Mouse (Mus musculus): ENCODE results near the gene Hspb6.

Gene Hspb6

DNA sequence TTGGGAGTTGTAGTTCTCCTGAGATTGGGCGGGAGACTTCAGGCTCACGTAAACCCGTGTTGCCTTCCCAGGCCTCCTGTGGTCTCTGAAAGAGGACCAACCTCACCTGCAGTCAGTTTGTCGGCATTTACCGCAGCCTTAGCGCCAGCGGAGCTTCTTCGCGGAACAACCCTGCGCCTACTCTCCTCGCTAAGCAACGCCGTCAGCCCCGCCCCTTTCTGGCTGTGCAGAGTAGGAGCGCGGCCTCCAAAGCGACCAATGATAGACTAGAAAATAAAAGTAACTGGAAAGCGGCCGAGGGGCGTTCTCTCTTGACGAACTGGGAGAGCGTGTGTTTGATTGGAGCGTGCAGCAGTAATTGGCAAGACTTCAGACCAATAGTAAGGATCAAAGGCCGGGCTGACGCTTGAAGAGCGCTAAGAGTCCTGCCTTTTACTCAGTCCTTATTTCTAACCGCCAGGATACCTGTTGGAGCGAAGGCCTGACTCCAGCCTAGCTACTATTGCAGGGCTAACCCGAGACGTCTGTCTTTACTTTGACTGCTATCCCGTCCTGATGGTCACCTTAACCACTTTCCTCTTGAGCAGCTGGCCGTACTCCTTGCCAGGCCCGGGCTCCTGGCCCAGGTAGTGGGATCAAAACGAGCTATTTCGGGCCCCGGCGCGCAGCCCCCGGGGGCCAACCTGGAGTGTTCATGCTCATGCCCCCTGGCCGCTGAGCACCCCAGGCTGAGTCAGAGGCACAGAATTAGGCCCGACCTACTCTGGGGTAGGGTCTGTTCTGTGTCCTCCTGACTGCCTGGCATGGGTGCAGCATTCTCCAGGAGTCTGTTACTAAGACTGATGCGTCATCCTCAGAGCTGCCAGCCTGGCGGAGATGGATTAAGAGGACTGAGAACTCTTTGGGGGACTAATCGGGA, at the start of gene Hspb6, which contains the start of gene Proser3:
Gene Hspb6, plus strand, starts transcription at position 77 of the 919 bp plus-strand sequence.
Gene Proser3, minus strand, starts transcription at position 198 of the 919 bp plus-strand sequence.
- peak; percentile 99 for DNase-seq (ENCODE audit: low spot score)

DNA sequence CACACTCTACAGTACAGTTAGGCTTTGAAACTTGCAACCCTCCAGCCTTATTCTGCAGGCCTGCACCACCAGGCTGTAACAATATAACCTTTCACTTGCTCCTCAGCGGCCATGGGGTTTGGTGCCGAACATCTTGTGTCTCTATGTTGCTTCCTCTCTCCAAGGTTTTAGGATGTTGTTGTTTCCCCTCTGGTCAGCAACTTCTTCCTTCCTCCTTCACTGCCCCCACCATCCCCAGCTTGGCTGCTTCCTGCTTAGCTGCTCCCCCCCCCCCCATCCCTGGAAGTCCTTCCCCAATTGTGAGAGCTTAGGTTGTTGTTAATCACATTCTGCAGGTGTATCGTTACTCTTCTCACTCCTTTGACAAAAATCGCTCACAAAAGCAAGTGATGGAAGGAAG, 43.9 kb upstream of the Hspb6 start:
- no peak for DNase-seq (ENCODE audit: low spot score)

DNA sequence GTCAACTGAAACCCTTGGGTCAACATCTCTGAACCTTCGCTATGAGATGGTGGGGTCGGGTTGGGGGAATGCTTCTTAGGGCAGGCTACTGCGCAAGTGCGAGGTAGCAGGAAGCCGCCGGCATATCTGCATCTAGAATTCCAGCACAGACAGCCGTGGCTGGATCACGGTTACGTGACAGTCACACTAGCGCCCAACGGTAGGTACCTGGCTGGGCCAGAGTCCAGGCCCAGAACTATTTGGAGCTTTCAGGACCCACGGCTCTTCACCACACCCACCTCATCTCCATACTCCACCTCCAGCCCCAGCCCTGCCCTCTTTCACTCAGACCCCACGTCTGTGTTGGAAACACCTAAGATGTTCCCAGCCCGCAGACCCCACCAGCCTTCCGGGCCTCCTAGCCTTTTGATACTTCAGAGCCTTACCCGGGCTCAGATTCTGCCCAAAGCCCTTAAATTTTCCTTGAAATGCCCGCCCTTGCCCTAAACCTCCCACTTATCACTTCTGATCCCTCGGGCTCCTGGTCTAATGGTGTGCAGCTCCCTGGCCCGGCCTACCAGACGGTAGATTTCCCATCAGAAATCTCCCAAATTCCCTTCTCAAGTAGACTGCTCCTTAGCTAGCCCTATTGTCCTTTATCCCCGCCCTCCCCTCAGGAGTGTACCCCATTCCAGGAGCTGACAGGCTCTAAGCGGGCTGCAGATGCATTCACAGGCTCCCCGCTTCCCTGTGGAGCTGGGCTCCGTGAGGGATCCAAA, 36.8 kb upstream of the Hspb6 start:
- DNase-seq (ENCODE audit: low spot score), result no peak

DNA sequence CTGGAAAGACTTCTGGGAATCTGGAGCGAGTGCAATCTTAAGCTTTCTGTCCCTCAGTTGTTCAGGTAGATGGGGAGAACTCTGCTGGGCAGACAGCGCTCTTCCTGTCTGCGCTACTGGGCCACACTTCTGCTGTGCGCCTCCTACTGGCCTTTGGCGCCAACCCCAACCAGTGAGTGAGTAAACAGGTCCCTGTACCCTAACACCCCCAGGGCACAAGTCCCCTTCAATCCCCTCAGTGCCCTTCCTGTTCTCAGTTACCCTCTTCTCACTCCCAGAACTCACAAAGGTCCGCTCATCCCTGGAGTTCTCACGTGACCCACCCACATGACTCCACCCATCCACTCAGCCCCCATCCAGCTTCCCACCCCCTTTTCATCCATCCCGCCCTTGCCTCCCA, 33.7 kb upstream of the Hspb6 start:
- DNase-seq (ENCODE audit: low spot score), result no peak

DNA sequence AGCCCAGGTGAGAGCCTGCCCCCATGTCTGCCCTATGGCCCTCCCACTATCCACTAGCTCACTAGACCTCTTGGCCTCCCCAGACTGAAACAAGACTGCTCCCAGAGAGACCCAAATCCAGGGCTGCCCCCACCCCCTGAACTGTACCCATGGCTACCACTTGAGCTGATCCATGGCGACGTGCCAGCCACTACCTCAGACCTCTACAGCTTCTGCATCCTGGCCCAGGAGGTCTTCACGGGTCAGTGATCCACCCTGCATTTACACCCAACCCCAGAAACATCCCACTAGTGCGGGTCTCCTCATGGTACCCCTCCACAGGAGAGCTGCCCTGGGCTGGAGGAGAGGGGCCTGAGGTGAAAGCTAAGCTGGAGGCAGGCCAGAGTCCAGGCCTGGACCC, 31.6 kb upstream of the Hspb6 start:
- DNase-seq (ENCODE audit: low spot score), result no peak

DNA sequence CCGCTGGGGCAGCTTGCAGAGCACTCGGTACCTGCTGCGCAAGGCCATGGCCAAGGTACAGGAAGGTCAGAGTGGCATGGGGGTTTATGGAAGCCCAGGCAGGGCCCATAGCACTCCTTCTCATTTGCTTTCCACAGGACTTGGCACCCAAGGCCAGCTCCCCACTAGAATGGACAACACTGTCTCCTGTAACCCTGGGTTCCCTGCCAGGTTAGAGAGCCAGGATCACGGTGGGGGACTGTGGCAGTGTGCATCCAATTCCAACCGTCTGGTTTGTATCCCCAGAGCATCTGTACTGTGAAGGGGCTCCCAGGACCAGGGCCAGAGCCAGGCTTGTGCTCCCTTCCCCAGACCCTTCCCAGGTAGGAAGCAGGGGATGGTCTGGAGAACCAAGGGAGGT, 31.1 kb upstream of the Hspb6 start:
- no peak for DNase-seq (ENCODE audit: low spot score)

DNA sequence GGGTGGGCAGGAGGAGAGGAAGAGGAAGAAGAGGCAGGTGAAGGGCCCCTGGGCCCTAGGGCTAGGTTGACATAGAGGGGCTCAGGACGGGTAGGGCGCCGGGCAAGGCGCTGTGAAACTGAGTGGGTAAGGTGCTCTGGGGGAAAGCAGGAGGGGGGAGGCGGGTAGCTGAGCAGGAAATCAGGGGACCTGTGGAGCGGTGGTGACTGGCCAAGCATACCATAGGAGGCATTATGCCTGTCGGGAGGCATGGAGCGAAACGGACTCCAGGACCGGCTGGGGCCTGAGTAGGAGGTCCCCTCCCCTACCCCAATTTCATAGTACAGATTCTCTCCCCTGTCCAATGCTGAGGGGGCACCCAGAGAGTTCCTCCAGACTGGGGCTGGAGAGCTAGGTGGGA, 29.1 kb upstream of the Hspb6 start:
- no peak for DNase-seq (ENCODE audit: low spot score)

DNA sequence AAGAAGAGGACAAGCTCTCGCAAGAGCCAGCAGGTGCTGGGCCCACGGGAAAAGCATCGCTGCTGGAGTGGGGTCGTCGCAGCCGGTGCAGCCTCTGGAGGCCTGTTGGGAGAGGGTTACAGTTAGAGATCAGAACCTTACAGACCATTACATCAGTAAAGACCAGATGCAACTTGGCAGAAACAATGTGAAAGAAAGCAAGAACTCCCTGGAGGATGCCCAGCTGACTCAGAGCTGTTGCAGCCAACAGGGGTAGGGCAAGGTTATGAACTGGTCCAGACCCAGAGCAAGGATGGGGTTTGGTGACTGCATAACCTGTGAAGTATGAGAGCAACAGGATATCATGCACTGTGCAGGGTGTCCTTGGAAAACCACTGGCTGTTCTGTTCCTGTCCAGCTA, 27.5 kb upstream of the Hspb6 start:
- no peak for DNase-seq (ENCODE audit: low spot score)

DNA sequence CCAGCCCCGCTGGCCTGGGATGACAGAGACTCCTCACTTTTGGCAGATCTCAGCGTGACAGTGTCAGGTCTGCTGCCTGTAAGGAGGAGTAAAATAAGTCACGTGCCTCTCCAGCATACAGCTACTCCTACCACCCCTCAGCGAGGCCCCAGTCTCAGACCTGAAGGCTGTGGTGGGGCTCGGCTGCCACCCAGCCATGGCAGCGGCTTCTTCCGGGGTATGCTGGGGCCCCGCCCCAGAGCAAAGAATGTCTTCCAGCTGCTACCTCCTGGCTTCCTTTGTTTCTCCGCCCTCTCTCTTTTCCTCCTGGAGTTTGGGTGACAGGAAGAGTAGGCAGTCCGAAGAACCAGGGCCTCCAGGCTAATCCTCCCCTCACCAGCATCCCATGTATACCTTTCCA, 26.0 kb upstream of the Hspb6 start:
- DNase-seq (ENCODE audit: low spot score), result no peak

DNA sequence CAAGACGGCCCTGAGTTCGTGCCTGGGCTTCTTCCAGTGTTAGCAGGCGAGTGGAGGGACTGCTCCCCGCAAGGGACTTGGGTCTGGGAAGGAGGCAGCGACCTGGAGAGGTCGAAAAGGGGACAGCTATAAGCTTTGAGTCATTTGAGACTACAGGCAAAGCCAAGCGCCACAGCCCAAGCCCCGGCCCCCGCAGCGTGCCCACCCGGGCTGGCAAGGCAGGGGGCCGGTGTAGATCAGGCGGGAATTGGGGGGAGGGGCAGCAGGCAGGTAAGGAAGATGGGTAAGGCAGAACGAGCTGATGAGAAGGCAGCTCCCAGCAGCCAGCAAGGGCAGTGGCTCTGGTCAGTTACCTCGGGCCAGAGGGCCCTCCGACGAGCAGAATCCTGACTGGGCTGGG, 25.6 kb upstream of the Hspb6 start:
- no peak for DNase-seq (ENCODE audit: low spot score)

DNA sequence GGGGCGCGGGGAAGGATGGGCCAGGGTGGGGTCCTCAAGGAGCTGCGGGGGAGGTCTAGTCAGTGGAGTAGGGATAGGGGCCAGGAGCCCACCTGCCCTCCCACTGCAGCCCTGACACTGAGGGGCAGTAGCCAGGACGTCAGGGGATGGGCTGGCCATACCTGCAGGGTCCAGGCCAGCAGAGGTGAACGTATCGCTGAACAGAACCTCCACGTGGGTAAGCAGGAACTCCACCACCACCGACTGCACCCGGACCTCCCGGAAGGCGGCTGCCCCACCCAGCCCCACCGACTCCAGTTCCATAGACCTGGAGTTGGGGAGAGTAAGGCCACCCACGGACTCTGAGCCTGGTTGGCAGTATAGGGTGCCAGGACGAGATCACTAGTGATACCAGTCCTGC, 25.0 kb upstream of the Hspb6 start:
- no peak for DNase-seq (ENCODE audit: low spot score)

DNA sequence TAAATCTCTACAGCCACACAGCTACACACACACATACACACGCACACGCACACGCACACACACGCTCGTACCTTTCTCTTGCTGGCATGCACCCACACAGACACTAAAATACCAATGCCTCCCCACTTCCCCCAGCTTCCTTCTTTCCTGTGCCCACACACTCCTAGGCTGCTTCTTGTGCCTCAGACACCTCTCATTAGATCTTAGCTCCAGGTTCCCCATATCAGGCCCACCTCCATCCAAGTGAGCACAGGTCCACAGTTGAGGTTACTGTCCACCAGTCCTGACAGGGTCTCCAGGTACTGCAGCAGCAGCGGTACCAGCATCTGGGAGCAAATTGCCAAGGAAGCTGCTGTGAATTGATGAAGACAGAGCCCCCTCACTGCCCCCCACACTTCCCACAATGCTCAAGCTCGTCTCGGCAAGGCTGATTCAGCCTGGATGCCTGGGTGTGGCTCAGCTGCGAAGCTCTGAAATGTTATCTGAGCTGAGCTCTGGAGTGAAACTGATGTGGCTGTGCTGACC, 20.6 kb upstream of the Hspb6 start:
- DNase-seq (ENCODE audit: low spot score), result no peak

DNA sequence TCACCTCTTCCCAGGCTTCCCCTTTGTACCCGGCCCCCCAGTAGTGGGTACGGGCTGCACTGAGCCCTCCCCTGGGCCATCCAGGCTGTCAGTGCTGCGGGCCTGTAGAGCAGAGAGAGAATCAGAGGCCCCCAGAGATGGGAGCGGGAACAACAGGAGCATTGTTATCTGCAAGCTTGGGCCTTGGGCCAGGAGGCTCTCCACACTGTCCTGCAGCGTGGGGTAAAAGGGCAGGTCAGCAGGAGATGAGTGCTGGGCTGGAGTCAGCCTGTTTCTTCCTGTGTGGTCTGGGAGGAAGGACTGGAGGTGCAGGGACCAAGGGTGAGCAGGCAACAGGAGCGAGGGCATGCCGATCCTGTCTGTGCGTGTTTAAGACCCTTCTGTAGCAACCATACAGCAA, 19.0 kb upstream of the Hspb6 start:
- no peak for DNase-seq (ENCODE audit: low spot score)

DNA sequence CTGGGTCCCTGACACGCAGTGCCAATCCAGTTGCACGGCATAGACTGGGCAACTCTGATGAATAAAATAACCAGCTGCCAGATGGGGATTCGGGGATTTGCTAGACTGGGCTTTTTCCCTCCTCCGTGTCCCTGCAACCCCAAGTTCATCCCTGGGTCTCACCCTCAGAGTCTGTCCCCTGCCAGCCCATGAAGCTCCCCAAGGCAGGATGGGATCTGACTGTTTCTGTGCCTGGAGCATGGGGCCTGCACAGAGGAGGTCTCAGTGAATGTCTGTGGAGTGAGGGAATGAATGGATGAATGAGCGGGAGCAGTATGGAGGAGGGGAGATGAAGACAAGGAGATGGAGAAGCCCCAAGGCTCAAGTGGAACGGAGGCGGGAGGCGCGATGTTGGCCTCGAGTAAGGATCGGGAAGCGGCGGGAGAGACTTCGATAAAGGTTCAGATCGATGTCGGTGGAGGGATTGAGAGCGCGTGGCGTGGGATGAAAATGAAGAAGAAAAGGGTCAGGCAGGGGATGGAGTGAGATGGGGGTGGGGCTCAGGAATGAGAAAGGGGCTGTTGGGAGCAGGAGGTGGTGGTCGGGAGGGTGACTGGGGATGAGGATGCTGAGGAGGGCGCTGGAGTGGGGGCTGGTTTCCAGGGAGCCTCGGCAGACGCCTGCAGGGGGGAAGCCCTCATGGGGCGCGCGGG, 17.9 kb upstream of the Hspb6 start:
- no peak for DNase-seq (ENCODE audit: low spot score)

DNA sequence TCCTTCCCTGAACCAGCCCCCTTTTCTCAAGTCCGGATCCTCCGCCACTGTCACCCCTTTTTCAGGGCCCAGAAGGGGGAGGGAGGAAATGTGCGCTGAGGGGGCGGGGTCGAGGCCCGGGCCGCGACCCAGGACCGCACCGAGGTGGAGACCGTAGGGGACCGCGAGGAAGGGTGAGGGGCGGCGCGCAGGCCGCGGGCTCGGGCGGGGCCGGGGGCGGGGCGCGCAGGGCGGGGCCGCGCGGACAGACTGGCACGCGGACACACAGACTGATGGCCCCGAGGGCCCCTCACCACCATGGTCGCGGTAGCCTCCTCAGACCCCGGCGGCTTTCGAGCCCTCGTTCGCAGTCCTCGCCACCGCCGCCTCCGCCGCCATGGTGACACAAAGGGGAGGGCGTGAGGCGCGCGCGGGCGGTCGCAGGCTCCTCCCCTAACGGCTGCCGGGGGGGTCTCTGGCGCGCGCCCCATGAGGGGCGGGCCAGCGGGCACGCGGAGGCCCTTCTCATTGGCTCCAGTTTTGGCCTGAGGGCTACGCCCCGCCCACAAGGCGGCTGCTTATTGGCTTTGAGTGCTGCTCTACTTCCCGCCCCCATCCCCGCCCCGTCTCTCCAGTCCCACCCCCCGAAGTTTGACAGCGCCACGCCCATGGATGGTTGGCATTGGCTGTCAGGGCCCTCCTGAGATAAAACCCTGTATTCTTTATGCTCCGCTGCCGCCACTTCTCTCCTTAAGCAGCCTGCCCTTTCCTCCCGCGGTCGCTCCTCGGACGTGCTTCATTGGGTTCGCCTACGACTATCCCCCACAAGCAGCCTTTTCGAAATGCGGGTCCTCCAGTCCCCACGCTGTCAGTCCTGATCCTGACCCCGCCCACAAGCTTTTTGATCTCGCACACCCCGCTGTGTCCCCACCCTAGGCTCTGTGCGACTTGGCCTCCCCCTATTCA, 17.1 kb upstream of the Hspb6 start, which contains the start of gene Arhgap33:
Gene Arhgap33, minus strand, starts transcription at position 428 of the 945 bp plus-strand sequence.
- peak; percentile 96 for DNase-seq (ENCODE audit: low spot score)

DNA sequence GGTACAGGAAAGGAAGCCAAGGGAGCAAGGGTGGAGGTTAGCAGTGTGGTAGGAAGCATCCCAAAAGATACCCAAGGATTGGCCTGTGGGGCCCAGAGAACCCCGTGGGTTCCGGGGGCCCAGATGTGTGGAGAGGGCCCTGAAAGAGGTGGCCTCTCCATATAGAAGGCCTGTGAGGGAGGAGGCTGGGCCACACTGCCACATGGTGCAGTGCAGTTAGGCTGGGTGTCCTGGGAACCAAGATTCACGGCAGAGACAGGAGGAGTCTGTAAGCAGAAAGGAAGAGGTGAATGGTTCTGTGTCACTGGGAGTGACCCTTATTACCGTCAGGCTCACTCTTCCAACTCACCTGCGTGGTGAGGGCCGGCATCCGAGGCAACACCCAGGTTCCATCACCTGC, 11.4 kb upstream of the Hspb6 start:
- no peak for DNase-seq (ENCODE audit: low spot score)

DNA sequence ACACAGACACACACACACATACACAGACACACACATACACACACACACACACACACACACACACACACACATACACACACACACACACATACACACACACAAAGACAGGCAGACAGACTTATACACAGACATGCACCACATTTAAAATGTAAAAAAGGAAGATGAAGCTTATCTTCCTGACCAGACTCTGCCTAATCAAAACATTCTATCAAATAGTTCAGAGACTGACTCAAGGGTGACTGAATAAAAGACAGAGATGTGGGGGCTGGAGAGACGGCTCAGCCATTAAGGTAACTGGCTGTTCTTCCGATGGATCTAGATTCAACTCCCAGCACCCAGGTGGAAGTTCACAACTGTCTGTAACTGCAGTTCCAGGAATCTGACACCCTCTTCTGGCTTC, 7.7 kb upstream of the Hspb6 start:
- no peak for DNase-seq (ENCODE audit: low spot score)

DNA sequence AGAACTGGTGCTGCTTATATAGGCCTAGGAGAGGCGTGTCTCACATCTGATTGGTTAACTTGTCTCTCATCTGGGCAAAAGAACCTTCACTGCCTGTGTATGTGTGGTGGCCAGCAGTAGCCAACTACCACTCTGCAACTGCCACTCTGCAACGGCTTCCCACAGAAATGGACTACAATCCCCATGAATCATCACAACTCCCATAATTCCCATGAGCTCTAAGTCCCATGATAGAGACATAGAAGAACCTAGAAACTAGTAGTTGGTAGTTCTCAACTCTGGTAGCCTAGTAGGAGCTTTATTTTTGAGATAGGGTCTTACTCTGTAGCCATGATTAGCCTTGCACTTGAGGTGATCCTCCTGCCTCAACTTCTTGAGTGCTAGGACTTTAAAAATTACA, 2.1 kb upstream of the Hspb6 start:
- DNase-seq (ENCODE audit: low spot score), result no peak

DNA sequence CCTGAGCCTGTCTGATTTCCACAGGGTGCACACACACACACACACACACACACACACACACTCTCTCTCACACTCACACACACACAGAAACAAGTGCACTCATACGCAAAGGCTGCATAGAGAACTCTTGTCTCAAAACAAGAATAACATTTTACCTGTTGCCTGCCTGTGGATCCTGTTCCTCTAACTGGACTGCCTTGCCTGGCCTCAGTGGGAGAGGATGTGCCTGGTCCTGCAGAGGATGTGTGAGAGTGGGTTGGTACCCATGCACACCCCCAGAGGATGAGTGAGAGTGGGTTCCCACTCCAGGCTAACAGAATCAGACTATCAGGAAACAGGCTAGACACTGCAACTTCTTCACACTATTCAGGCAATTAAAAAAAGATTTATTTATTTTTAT, 1.4 kb upstream of the Hspb6 start:
- DNase-seq (ENCODE audit: low spot score), result no peak

DNA sequence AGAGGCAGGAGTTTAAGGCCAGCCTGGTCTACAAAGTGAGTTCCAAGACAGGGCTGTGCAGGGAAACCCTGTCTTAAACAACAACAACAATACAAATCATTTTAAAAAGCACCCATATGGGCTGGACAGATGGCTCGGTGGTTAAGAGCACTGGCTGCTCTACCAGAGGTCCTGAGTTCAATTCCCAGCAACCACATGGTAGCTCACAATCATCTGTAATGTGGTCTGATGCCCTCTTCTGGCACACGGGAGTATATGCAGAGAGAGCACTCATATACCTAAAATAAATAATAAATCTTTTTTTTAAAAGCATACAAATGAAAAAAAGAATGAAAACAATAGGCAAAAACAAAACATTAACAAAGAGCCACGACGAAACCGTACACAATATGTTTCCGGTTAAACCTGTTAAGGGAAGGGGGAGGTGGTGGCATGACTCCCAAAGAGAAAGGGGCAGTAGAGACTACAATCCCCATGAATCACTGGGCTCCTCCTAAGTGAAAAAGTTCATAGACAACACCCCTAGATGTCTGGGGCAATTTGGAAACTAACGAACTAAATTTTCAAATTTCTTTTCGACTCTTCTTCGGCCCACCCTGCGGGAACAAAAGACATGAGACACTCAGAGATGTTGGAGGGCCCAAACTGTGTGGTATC, 405 bp upstream of the Hspb6 start:
- DNase-seq (ENCODE audit: low spot score), result no peak
